Mouse (Mus musculus): ENCODE data around the gene Clcn2. TPM values are rescaled to one million over a fixed set of nuclear protein-coding genes. Genes with fewer than 3 reads are reported as not detected.

The Clcn2 gene
- total RNA-seq, 2 experiments from 2014 or later, result 3.3 to 3.5 TPM

GRCm38 (mm10) chr16:20724338-20724748, 6.8 kb upstream of the Clcn2 start:
- intact Hi-C loops (cut with DNase I), result loop anchor here (1.0 to 10.0 kb wide), 3 partner anchors 37 to 468 kb away; no protein-coding TSS in a partner anchor
- DNase-seq, result peak; percentile 73 to 79

GRCm38 (mm10) chr16:20723247-20723646, 5.7 kb upstream of the Clcn2 start:
- intact Hi-C loops (cut with DNase I), result loop anchor here (5.0 to 10.0 kb wide), 2 partner anchors 172 to 469 kb away; no protein-coding TSS in a partner anchor

GRCm38 (mm10) chr16:20722736-20723135, 5.2 kb upstream of the Clcn2 start:
- no peak for DNase-seq
- intact Hi-C loops (cut with DNase I), result loop anchor here (5.0 to 10.0 kb wide), 2 partner anchors 172 to 470 kb away; no protein-coding TSS in a partner anchor

More at GRCm38 (mm10) chr16:20723247-20723646, 5.7 kb upstream of the Clcn2 start:
- DNase-seq, result no peak

GRCm38 (mm10) chr16:20721808-20722207, 4.3 kb upstream of the Clcn2 start:
- no peak for DNase-seq
- intact Hi-C loops (cut with DNase I), result loop anchor here (5.0 to 10.0 kb wide), 2 partner anchors 173 to 470 kb away; no protein-coding TSS in a partner anchor

- DNase-seq, result no peak
- intact Hi-C loops (cut with DNase I), result loop anchor here (10.0 kb wide), 1 partner anchor 667 kb away; no protein-coding TSS in a partner anchor
Measured at GRCm38 (mm10) chr16:20717978-20718670, 578 bp upstream of the Clcn2 start.

- DNase-seq, result no peak
- intact Hi-C loops (cut with DNase I), result loop anchor here (10.0 kb wide), 1 partner anchor 668 kb away; no protein-coding TSS in a partner anchor
Measured at GRCm38 (mm10) chr16:20716841-20717180, 735 bp downstream of the Clcn2 start.

GRCm38 (mm10) chr16:20715976-20716840, 1.3 kb downstream of the Clcn2 start:
- intact Hi-C loops (cut with DNase I), result loop anchor here (10.0 kb wide), 1 partner anchor 669 kb away; no protein-coding TSS in a partner anchor
- peak; percentile 80 to 82 for DNase-seq

- DNase-seq, result no peak
- intact Hi-C loops (cut with DNase I), result loop anchor here (10.0 kb wide), 1 partner anchor 669 kb away; no protein-coding TSS in a partner anchor
Measured at GRCm38 (mm10) chr16:20715566-20715965, 2.0 kb downstream of the Clcn2 start.

GRCm38 (mm10) chr16:20715161-20715560, 2.4 kb downstream of the Clcn2 start:
- no peak for DNase-seq
- intact Hi-C loops (cut with DNase I), result loop anchor here (10.0 kb wide), 1 partner anchor 670 kb away; no protein-coding TSS in a partner anchor

GRCm38 (mm10) chr16:20714307-20715080, 3.1 kb downstream of the Clcn2 start:
- intact Hi-C loops (cut with DNase I), result loop anchor here (10.0 kb wide), 1 partner anchor 670 kb away; no protein-coding TSS in a partner anchor

GRCm38 (mm10) chr16:20712889-20713288, 4.7 kb downstream of the Clcn2 start:
- no peak for DNase-seq
- intact Hi-C loops (cut with DNase I), result loop anchor here (10.0 kb wide), 1 partner anchor 672 kb away; no protein-coding TSS in a partner anchor

More at GRCm38 (mm10) chr16:20714307-20715080, 3.1 kb downstream of the Clcn2 start:
- no peak for DNase-seq

GRCm38 (mm10) chr16:20712190-20712589, 5.4 kb downstream of the Clcn2 start:
- intact Hi-C loops (cut with DNase I), result loop anchor here (10.0 kb wide), 1 partner anchor 673 kb away; no protein-coding TSS in a partner anchor
- DNase-seq, result no peak

- no peak for DNase-seq
- intact Hi-C loops (cut with DNase I), result loop anchor here (10.0 kb wide), 1 partner anchor 674 kb away; no protein-coding TSS in a partner anchor
Measured at GRCm38 (mm10) chr16:20710810-20711209, 6.7 kb downstream of the Clcn2 start.

GRCm38 (mm10) chr16:20710370-20710769, 7.2 kb downstream of the Clcn2 start:
- DNase-seq, result no peak
- intact Hi-C loops (cut with DNase I), result loop anchor here (10.0 kb wide), 1 partner anchor 674 kb away; no protein-coding TSS in a partner anchor

- no peak for DNase-seq
- intact Hi-C loops (cut with DNase I), result no loop called here
Measured at GRCm38 (mm10) chr16:20708939-20709734, 8.4 kb downstream of the Clcn2 start.

- intact Hi-C loops (cut with DNase I), result no loop called here
- no peak for DNase-seq
Measured at GRCm38 (mm10) chr16:20708220-20708938, 9.2 kb downstream of the Clcn2 start.

- intact Hi-C loops (cut with DNase I), result no loop called here
- DNase-seq, result no peak
Measured at GRCm38 (mm10) chr16:20706407-20707055, 11.0 kb downstream of the Clcn2 start.

- no peak for DNase-seq
- intact Hi-C loops (cut with DNase I), result no loop called here
Measured at GRCm38 (mm10) chr16:20705786-20706185, 11.8 kb downstream of the Clcn2 start.

Measured in heart, postnatal 10 days (tissue).